Mouse (Mus musculus) heart, postnatal 0 days (tissue): ENCODE measurements around the gene Mlxipl. TPM values are rescaled to one million over a fixed set of nuclear protein-coding genes. Genes with fewer than 3 reads are reported as not detected.

ENCODE experiments used
- ATAC-seq: fragments of 200-750 bp; cut with Nextera tagmentation; 2 replicates; pipeline ENCODE4 v1.8.0; 2017; ENCODE audit warnings: low read depth, moderate number of reproducible peaks, moderate library complexity; ENCODE audit not compliant: insufficient read depth
- DNase-seq: peaks from one replicate; pipeline ENCODE4 v3.0.0-alpha.2; 2016; ENCODE audit warnings: low spot score
- H3K27ac ChIP-seq: fragments of 300-500 bp; sonication (generic); 2 replicates; pipeline ENCODE4 v1.5.1; 2014; ENCODE audit warnings: low read depth, mild to moderate bottlenecking
- H3K27me3 ChIP-seq: fragments of 300-500 bp; sonication (generic); 2 replicates; pipeline ENCODE4 v1.6.1; 2014; ENCODE audit warnings: low read length, mixed read lengths; ENCODE audit not compliant: control insufficient read depth, insufficient read depth
- H3K36me3 ChIP-seq: fragments of 300-500 bp; sonication (generic); replicated peaks from 2 replicates; pipeline ENCODE4 v1.6.1; 2014; ENCODE audit warnings: low read length, mixed read lengths; ENCODE audit not compliant: control insufficient read depth, insufficient read depth
- H3K4me1 ChIP-seq: fragments of 300-500 bp; sonication (generic); 2 replicates; pipeline ENCODE4 v1.6.1; 2014; ENCODE audit warnings: antibody characterized with exemption; ENCODE audit not compliant: control insufficient read depth, insufficient read depth
- H3K4me2 ChIP-seq: fragments of 300-500 bp; sonication (generic); 2 replicates; pipeline ENCODE4 v1.6.1; 2014; ENCODE audit warnings: low read depth, mild to moderate bottlenecking, low read length, moderate library complexity
- H3K4me3 ChIP-seq: fragments of 300-500 bp; sonication (generic); 2 replicates; pipeline ENCODE4 v1.5.1; 2014; ENCODE audit warnings: low read depth, low read length
- H3K9ac ChIP-seq: fragments of 300-500 bp; sonication (generic); replicated peaks from 2 replicates; pipeline ENCODE4 v1.6.1; 2014; ENCODE audit warnings: low read depth, low read length, mixed read lengths
- H3K9me3 ChIP-seq: fragments of 300-500 bp; sonication (generic); replicated peaks from 2 replicates; pipeline ENCODE4 v1.6.1; 2016; ENCODE audit warnings: low read length; ENCODE audit not compliant: control insufficient read depth
- CTCF ChIP-seq: IDR thresholded peaks from 2 replicates; pipeline ENCODE4 v1.5.1; 2016; ENCODE audit warnings: antibody characterized with exemption, control low read depth, low read depth
- EP300 ChIP-seq: IDR thresholded peaks from 2 replicates; pipeline ENCODE4 v1.6.1; 2016; ENCODE audit warnings: antibody characterized with exemption, low read depth
- WGBS: fragments of 180-500 bp; shearing (Covaris S2); extraction: QIAGEN DNeasy Blood & Tissue Kit; methylation state at CpG from one replicate; pipeline ENCODE4 v1.1.7; 2014; 5-methylcytosine and 5-hydroxymethylcytosine counted together
- polyA plus RNA-seq: library from polyadenylated mRNA; unstranded; fragments of >200 nt; fragmentation: Nextera tagmentation; extraction: Ambion mirVana; gene quantifications from 2 replicates; pipeline ENCODE4 v1.2.1, GENCODE M21; 2015
- total RNA-seq: library from RNA; depleted of rRNA; stranded (reverse); fragments of >200 nt; gene quantifications from 2 replicates; pipeline ENCODE4 v1.2.3, GENCODE M21; 2014; ENCODE audit warnings: low replicate concordance

Gene Mlxipl
- total and polyA plus RNA-seq, 2 experiments from 2014 or later: 5.3 to 16.0 TPM

DNA sequence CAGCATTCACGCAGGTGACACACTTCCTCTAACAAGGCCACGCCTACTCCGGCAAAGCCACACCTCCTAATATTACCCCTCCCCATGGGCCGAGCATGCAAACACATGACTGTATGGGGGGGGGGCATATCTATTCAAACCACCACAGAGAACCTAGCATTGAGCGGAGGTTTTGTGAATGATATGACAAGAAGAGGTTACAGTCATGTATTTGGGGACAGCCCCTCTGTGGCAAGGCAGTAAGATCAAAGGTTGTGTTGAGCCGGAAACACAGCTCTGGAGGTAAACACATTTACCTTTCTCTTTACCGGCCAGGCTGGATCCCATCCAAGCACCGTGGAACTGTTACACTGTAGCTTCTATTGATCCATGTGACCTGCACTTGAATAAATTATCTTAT, 25.6 kb downstream of the Mlxipl start:
- DNase-seq (no peak), ATAC-seq (no peak)
- H3K4me2 ChIP-seq: no peak overlapping the region
- TF ChIP-seq EP300 (no peak), CTCF (no peak)
- H3K9me3 ChIP-seq: no peaks in the 10 kb centered on the region
- H3K4me3 ChIP-seq: no peak overlapping the region
- H3K4me1 ChIP-seq: no peaks in the 10 kb centered on the region; the same call in 1 of the 2 replicates
- no peaks in the 10 kb centered on the region for H3K36me3 ChIP-seq
- 79% methylated on average over 8 of the region's 8 CpGs for WGBS
- H3K27ac ChIP-seq: no peak overlapping the region
- H3K9ac ChIP-seq: no peak overlapping the region
- no peaks in the 10 kb centered on the region for H3K27me3 ChIP-seq

GRCm38 (mm10) chr5:135118589-135119081, 28.9 kb downstream of the Mlxipl start:
- H3K4me2 ChIP-seq: no peak overlapping the region
- WGBS: 14% methylated on average over 6 of the region's 6 CpGs

DNA sequence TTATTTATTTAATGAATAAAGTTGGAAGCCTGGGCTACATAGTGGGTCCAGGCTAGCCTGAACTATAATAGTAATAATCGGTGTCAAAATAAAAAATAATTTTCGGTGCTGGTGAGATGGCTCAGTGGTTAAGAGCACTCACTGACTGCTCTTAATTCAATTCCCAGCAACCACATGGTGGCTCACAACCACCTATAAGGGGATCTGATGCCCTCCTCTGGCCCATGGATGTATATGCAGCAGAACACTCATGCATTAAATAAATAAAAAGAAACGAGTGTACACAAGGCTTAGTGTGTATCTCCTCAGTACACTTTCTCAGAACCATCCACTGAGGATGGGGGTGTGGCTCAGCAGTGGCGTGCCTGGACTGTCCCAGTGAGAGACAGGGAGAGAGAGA, 31.1 kb downstream of the Mlxipl start:
- Histone ChIP-seq H3K36me3 (no peaks in the 10 kb centered on the region), H3K9ac (no peak overlapping the region), H3K9me3 (no peaks in the 10 kb centered on the region), H3K4me3 (no peak overlapping the region), H3K4me2 (no peak overlapping the region), H3K4me1 (no peaks in the 10 kb centered on the region; the same call in 1 of the 2 replicates), H3K27ac (no peak overlapping the region), H3K27me3 (no peaks in the 10 kb centered on the region)
- 64% methylated on average over 4 of the region's 4 CpGs for WGBS
- DNase-seq (no peak), ATAC-seq (no peak)
- peak; percentile 21; the same call in 1 of the 2 replicates for TF ChIP-seq CTCF
- no peak for TF ChIP-seq EP300

More at GRCm38 (mm10) chr5:135118589-135119081, 28.9 kb downstream of the Mlxipl start:
- TF ChIP-seq EP300: no peak
- TF ChIP-seq CTCF: peak; percentile 83
- no peak overlapping the region for H3K9ac ChIP-seq
- H3K36me3 ChIP-seq: no peaks in the 10 kb centered on the region
- ATAC-seq: peak; percentile 73
- peak; percentile 79 for DNase-seq
- H3K4me1 ChIP-seq: no peaks in the 10 kb centered on the region; the same call in 1 of the 2 replicates
- no peak overlapping the region for H3K4me3 ChIP-seq
- no peaks in the 10 kb centered on the region for H3K27me3 ChIP-seq
- no peaks in the 10 kb centered on the region for H3K9me3 ChIP-seq
- H3K27ac ChIP-seq: no peak overlapping the region

DNA sequence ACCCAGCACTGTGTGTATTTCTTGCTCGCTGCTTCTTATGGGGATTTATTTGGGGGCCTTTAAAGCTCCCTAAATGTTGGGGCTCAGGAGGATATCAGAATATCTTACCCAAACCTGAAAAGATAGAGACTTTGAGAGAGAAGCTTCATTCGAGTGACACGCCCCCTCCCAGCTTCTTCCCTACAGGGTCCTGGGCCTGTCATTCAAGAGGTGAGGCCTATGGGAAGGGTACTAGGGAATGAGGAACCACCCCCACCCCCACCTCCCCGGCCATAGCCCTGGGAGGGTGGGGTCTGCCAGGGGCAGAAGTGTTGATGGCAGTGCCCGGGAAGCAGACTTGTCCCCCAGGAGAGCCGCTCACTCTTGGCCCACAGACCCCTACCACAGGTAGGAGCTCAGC, 36.4 kb downstream of the Mlxipl start:
- H3K4me3 ChIP-seq: no peak overlapping the region
- H3K4me1 ChIP-seq: no peaks in the 10 kb centered on the region
- DNase-seq: no peak
- H3K9ac ChIP-seq: no peak overlapping the region
- H3K36me3 ChIP-seq: no peaks in the 10 kb centered on the region
- no peaks in the 10 kb centered on the region for H3K9me3 ChIP-seq
- no peak overlapping the region for H3K27ac ChIP-seq
- TF ChIP-seq EP300 (no peak), CTCF (no peak)
- 73% methylated on average over 6 of the region's 6 CpGs for WGBS
- no peak for ATAC-seq
- H3K27me3 ChIP-seq: no peaks in the 10 kb centered on the region; the same call in 1 of the 2 replicates
- no peak overlapping the region for H3K4me2 ChIP-seq

GRCm38 (mm10) chr5:135127669-135128068, 38.0 kb downstream of the Mlxipl start:
- no peak overlapping the region for H3K4me2 ChIP-seq
- no peak overlapping the region for H3K27ac ChIP-seq
- TF ChIP-seq CTCF: no peak
- TF ChIP-seq EP300: no peak
- 58% methylated on average over 5 of the region's 6 CpGs for WGBS
- no peaks in the 10 kb centered on the region for H3K36me3 ChIP-seq
- DNase-seq (no peak), ATAC-seq (no peak)
- no peak overlapping the region for H3K4me3 ChIP-seq
- H3K9me3 ChIP-seq: no peaks in the 10 kb centered on the region
- no peaks in the 10 kb centered on the region for H3K4me1 ChIP-seq
- H3K9ac ChIP-seq: no peak overlapping the region
- peaks cover 6% of the 10 kb centered on the region for H3K27me3 ChIP-seq

- H3K4me2 ChIP-seq: no peak overlapping the region
- TF ChIP-seq CTCF: no peak
- TF ChIP-seq EP300: no peak
- 79% methylated on average over 4 of the region's 4 CpGs for WGBS
- no peaks in the 10 kb centered on the region for H3K36me3 ChIP-seq
- no peak for DNase-seq
- H3K27me3 ChIP-seq: peaks cover 27% of the 10 kb centered on the region
- no peak overlapping the region for H3K9ac ChIP-seq
- H3K9me3 ChIP-seq: no peaks in the 10 kb centered on the region
- ATAC-seq: no peak
- no peak overlapping the region for H3K4me3 ChIP-seq
- H3K27ac ChIP-seq: no peak overlapping the region
- H3K4me1 ChIP-seq: peaks cover 7% of the 10 kb centered on the region; the same call in 1 of the 2 replicates
These were observed 40.1 kb downstream of the Mlxipl start for GRCm38 (mm10) chr5:135129747-135130146.
